In genomic region chr19:21713260-21714031, GRCm38 (mm10) we compare ENCODE assay signal across 8 mouse cellular contexts.
A peak's percentile ranks its signal among the peaks of the same experiment; 100 is the strongest.
DNase-seq lines count a peak whose midpoint lies in the region; ATAC-seq lines count a peak whose summit lies in the region.

No protein-coding gene starts in this region.

- H3K4me1 ChIP-seq in kidney, embryonic 14.5 days (ENCODE audit: control insufficient read depth, insufficient read depth, low read length), result peaks cover 5% of the 10 kb centered on the region
- H3K4me1 ChIP-seq in forebrain, embryonic 16.5 days (replicated peaks; ENCODE audit: control insufficient read depth, insufficient read depth, low read length), result no peaks in the 10 kb centered on the region

- H3K27me3 ChIP-seq in kidney, embryonic 14.5 days (ENCODE audit: control insufficient read depth, insufficient read depth, low read length), result no peaks in the 10 kb centered on the region
- no peaks in the 10 kb centered on the region for H3K27me3 ChIP-seq in forebrain, embryonic 16.5 days (replicated peaks; ENCODE audit: control insufficient read depth, insufficient read depth, low read length)

- no peaks in the 10 kb centered on the region for H3K9me3 ChIP-seq in kidney, embryonic 14.5 days (ENCODE audit: control insufficient read depth, low read length)
- H3K9me3 ChIP-seq in forebrain, embryonic 16.5 days (ENCODE audit: control insufficient read depth, low read length), result no peaks in the 10 kb centered on the region

- no peak overlapping the region for H3K9ac ChIP-seq in kidney, embryonic 14.5 days (ENCODE audit: low read depth, low read length)
- no peak overlapping the region for H3K9ac ChIP-seq in forebrain, embryonic 16.5 days (replicated peaks; ENCODE audit: low read depth, low read length)

- no peak overlapping the region for H3K27ac ChIP-seq in kidney, embryonic 14.5 days (ENCODE audit: low read depth, low read length)
- H3K27ac ChIP-seq in forebrain, embryonic 16.5 days (ENCODE audit: low read length), result no peak overlapping the region

- ATAC-seq in kidney, embryonic 14.5 days (ENCODE audit: low FRiP score, low TSS enrichment), result peak; percentile 33; the same call in 1 of the 2 replicates
- ATAC-seq in monocyte, adult 5-6 weeks (replicated peaks; ENCODE audit: insufficient number of reproducible peaks, low FRiP score, low TSS enrichment, poor library complexity, severe bottlenecking), result peak; percentile 83
- no peak for ATAC-seq in forebrain, embryonic 16.5 days

- 66% methylated on average over 3 of the region's 3 CpGs for WGBS in kidney, embryonic 14.5 days
- 71% methylated on average over 3 of the region's 3 CpGs for WGBS in forebrain, embryonic 16.5 days

- intact Hi-C loops in left cerebral cortex, postnatal 4 days (cut with DNase I), result no loop called here

- H3K4me2 ChIP-seq in kidney, embryonic 14.5 days (replicated peaks; ENCODE audit: low read depth, low read length), result no peak overlapping the region
- H3K4me2 ChIP-seq in forebrain, embryonic 16.5 days (ENCODE audit: low read length), result no peak overlapping the region

- H3K4me3 ChIP-seq in kidney, embryonic 14.5 days (ENCODE audit: low read length), result no peak overlapping the region
- H3K4me3 ChIP-seq in forebrain, embryonic 16.5 days (replicated peaks; ENCODE audit: low read length), result no peak overlapping the region

- peak; percentile 53 for DNase-seq in left cerebral cortex, postnatal 4 days
- no peak for DNase-seq in left cerebral cortex, adult 8-10 months (ENCODE audit: low spot score in 2 of 2)
- peak; percentile 90 for DNase-seq in MN1 (ENCODE audit: low spot score)
- peak; percentile 81 to 87 for DNase-seq in cerebellum, postnatal 10 days
- DNase-seq in layer of hippocampus, postnatal 36 days, result no peak

- H3K36me3 ChIP-seq in kidney, embryonic 14.5 days (ENCODE audit: control insufficient read depth, insufficient read depth, low read length), result no peaks in the 10 kb centered on the region
- no peaks in the 10 kb centered on the region for H3K36me3 ChIP-seq in forebrain, embryonic 16.5 days (ENCODE audit: control insufficient read depth, insufficient read depth)

Comparison
In these comparisons a context has a peak if more than half of its experiments do, and no peak if none do; other contexts are left out.
1. DNase-seq: peak in left cerebral cortex, postnatal 4 days (single experiment), MN1 (single experiment) and cerebellum, postnatal 10 days (2 of 2); none in left cerebral cortex, adult 8-10 months (0 of 2) and layer of hippocampus, postnatal 36 days (0 of 2).